Mouse (Mus musculus) retina, postnatal 7 days (tissue): ENCODE results near the gene Wdr75.

ENCODE experiments used
- DNase-seq: peaks from one replicate; pipeline ENCODE4 v3.0.0-alpha.2; 2012; ENCODE audit warnings: low read depth, low spot score

Gene Wdr75

GRCm38 (mm10) chr1:45794969-45795908 lies at the start of gene Wdr75:
Wdr75 (plus strand) TSS chr1:45795166.
- peak; percentile 94 for DNase-seq

GRCm38 (mm10) chr1:45755902-45756301 lies 39.1 kb upstream of the Wdr75 start:
- no peak for DNase-seq

- DNase-seq, result no peak
These were observed 38.3 kb upstream of the Wdr75 start for GRCm38 (mm10) chr1:45756707-45757106.

DNA sequence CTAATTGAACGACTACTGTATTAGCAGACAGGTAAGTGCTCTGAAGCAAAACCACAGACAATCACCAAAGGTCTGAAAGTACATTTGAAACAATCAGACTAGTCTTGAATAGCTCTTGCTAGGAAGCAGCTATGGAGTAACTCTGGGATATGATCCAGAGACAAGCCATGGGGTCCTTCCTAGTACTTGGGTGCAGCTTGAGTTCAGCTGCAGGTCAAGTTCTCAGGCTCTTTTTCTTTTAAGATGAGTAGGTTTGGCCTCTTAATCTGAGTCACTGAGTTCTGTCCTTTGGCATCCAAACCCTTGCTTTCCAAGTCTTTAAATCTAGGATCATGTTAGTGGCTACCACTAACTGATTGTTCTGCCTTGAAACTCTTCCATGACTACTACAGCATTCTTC lies 37.0 kb upstream of the Wdr75 start:
- no peak for DNase-seq

- no peak for DNase-seq
These were observed 34.1 kb upstream of the Wdr75 start for GRCm38 (mm10) chr1:45760667-45761467.

- DNase-seq, result no peak
These were observed 33.5 kb upstream of the Wdr75 start for GRCm38 (mm10) chr1:45761468-45761795.

- no peak for DNase-seq
These were observed 29.3 kb upstream of the Wdr75 start for GRCm38 (mm10) chr1:45765678-45766077.

- DNase-seq, result peak; percentile 60
These were observed 28.8 kb upstream of the Wdr75 start for GRCm38 (mm10) chr1:45766123-45766522.

DNA sequence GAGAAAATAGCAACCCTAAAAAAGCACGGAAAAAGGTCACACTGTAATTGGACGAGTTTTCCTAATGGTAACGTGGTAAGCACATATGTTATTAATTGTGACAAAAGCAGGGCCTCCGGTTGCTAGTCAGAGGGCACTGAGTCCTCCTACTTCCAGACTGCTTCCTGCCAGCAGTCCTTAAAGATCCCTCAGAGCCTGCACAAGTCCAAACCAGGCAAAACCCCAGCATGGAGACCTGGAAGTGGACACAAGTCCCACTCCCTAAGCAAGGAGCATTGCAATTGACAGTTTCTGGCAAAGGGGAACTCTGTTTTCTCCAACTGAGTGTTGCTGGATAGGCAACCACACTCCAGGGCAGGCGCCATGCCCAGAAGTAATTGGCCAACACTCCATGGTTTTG lies 27.4 kb upstream of the Wdr75 start:
- DNase-seq, result no peak

GRCm38 (mm10) chr1:45769321-45769720 lies 25.6 kb upstream of the Wdr75 start:
- no peak for DNase-seq

DNA sequence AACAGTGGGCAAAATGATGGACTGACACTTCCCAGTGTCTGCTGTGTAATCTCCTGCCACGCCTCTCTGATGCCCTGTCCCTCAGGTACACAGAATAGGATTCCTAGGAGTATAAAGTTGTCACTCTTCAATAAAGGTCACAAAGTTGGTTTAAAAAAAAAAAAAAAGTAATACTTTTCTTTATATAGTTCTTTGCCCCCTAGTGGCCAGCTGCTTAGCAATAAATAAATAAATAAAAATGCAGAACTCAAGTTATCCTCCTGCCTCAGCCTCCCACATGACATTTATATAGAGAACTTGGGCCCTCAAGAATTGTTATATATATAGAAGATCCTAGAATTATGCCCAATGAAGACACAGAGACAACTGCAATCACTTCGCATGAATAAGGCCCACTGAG lies 24.9 kb upstream of the Wdr75 start:
- DNase-seq, result no peak

DNA sequence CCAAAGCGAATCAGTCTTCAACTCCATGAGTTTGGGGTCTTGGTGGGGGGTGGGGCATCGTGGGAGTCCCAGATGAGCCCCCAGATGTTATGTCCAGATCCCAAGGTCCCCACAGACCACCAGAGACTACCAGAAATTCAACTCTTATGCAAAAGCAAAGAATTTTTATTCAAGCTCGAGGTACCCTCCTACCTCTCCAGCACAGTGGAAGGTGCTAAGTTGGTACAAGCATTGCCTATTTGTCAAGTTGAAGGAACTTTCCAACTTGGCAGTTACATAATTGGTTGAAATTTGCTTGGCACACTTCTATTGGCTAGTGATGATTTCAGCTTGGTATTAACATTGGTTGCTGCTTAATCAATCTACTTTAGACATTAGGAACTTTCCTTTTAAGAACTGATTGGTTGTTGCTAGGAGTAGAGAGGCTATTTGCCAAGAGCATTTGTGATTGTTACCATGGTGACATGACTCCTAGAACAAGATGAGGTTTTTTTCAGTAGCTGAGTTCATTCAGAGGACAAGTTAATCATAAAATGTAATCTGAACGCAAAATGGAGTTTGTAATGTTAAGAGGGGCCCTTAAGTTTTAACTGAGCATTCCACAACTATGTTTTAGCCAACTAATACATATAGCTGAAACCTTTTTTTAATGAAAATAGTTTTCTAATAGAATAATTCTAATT lies 14.2 kb upstream of the Wdr75 start:
- DNase-seq, result no peak

GRCm38 (mm10) chr1:45816889-45817288 lies 21.9 kb downstream of the Wdr75 start:
- DNase-seq, result peak; percentile 35

DNA sequence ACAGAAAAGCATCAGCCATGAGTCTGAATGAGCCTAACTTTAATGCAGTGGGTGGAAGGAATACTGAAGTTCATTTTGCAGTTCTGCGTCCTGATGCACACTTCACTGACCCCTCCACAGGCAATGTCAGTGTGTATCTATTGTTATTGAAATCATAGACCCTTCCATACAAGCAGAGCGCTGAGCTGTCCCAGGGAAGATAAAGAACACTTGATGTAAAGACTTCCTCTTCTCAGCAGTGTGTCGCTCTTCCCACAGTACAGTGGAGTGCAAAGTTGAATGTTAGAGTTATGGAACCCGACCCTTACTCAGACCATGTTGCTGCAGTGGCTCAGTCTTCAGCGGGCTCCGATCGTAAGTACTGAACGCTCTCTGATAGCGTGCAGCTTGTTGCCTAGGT lies 23.6 kb downstream of the Wdr75 start:
- DNase-seq, result no peak

GRCm38 (mm10) chr1:45824441-45824840 lies 29.5 kb downstream of the Wdr75 start:
- no peak for DNase-seq

DNA sequence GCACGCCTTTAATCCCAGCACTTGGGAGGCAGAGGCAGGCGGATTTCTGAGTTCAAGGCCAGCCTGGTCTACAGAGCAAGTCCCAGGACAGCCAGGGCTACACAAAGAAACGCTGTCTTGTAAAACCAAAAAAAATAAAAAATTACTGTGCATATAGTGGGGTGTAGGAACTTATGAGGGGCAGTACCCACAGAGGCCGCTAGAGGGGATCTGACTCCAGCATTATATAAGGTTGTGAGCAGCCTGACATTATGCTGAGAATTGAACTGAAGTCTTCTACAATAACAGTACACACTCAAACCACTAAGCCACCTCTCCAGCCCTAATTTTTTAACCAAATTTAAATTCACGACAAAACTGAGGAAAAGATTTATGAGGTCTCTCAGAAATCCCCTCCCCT lies 30.2 kb downstream of the Wdr75 start:
- peak; percentile 20 for DNase-seq

- DNase-seq, result no peak
These were observed 30.7 kb downstream of the Wdr75 start for GRCm38 (mm10) chr1:45825630-45826029.

- no peak for DNase-seq
These were observed 31.2 kb downstream of the Wdr75 start for GRCm38 (mm10) chr1:45826148-45826547.

DNA sequence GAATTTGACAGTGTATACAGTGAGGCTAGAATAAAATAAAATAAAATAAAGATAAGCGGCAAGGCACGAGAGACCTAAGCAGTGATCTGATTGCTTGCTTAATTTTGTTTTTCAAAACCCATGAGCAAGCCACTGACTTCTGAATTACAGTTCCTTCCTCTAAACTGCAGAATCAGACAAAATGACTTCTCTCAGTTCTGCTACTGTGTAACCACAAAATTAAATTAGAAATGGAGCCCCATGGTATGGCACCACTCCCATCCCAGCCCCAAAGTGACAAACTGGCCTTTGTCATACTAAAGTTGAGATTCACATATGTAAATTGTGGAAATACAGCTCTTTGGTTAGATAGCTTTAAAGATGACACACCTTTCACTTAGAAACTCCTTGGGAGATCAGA lies 31.8 kb downstream of the Wdr75 start:
- DNase-seq, result no peak

DNA sequence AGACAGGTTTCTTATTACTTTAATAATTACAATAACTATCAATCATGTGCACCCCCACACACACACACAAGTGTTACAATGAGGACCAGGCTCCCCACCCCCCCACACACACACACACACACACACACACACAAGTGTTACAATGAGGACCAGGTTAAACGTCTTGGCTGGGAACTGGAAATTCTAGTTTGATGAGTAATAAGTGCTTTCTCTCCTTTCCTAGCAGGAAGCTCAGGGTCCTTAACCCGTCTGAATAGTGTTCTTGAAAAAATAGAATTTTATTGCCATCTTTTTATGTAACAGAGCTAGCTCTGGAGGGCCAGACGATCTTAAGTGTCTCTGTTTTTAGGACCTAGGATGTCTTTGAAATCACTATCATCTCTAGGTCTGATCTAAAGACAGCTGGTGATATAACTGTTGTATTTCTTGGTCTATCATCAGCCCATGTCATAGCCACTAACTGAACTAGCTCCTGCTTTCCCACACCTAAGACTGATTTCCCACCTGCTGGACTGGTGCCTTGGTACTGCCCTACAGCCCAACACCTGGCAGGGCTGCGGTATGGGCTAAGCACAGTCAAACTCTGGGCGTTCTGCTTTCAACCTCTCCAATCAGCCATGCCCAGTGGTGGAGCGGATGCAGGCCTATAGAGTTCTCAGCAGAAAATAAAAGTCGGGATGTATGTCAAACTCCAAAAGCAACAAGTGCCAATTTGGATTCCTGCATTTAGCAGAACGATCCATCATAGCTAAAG lies 35.7 kb downstream of the Wdr75 start:
- DNase-seq, result no peak

GRCm38 (mm10) chr1:45835362-45836063 lies 40.5 kb downstream of the Wdr75 start:
- no peak for DNase-seq
